Mouse (Mus musculus) gastrocnemius, postnatal 10 days (tissue): ENCODE results near the gene 6430628N08Rik. TPM values are rescaled to one million over a fixed set of nuclear protein-coding genes. Genes with fewer than 3 reads are reported as not detected.

Experiments
- DNase-seq: peaks from one replicate; pipeline ENCODE4 v3.0.0; 2021; ENCODE audit warnings: mixed read lengths
- long read RNA-seq, 2 experiments: library from polyadenylated mRNA; stranded (forward); transcript quantifications; one replicate each; pipeline ENCODE4 v2.0.0; 2021
- total RNA-seq, 2 experiments: library from RNA; stranded (reverse); gene quantifications; 2 replicates each; pipeline ENCODE4 v1.2.3; 2021

Gene 6430628N08Rik
- total RNA-seq, result not detected
- long read RNA-seq, experiment 1, result 0 reads
- long read RNA-seq, experiment 2, result 0 reads

DNA sequence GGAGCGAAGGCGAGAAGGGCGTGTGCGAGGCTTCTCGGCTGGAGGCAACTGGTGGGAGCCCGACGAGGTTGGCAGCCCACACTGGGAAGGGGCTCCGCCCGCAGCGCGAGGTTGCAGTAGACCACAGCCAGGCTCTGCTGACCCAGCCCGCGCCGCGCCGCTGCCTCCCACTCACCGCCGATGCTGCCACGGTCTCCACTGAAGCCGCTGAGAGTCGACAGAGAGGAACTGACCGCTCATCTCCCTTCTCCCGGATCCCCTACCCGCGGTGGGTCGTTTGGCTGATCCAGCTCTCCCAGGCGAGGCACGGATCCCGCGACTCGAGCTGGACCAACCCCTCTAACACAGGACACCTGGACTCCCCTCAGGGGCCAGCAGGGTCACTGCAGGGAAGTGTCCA lies at the start of gene 6430628N08Rik:
TSS of gene 6430628N08Rik (plus strand) at position 113 of the 400 bp plus-strand sequence.
- DNase-seq, result no peak

GRCm38 (mm10) chr4:115840842-115841241 lies 49.6 kb upstream of the 6430628N08Rik start:
- no peak for DNase-seq

DNA sequence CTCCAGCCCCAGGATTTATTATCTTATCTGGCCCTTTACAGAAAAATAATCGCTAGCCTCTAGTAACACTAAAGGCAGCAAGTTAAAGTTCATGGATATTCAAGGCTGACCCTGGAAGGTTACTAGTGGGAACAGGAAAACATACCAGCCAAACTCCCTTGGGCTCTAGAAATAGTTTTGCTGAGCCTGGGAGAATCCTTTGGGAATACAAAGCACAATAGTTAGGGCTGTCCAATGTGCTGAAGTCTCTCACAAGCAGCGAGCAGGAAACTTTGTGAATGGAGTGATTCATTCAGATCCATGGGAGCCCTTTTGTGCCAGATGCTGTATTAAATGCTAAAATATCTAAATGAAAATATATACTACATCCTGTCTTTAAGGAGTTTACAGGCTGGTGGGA lies 43.8 kb upstream of the 6430628N08Rik start:
- no peak for DNase-seq

- no peak for DNase-seq
Measured at GRCm38 (mm10) chr4:115847377-115847776, 43.1 kb upstream of the 6430628N08Rik start.

DNA sequence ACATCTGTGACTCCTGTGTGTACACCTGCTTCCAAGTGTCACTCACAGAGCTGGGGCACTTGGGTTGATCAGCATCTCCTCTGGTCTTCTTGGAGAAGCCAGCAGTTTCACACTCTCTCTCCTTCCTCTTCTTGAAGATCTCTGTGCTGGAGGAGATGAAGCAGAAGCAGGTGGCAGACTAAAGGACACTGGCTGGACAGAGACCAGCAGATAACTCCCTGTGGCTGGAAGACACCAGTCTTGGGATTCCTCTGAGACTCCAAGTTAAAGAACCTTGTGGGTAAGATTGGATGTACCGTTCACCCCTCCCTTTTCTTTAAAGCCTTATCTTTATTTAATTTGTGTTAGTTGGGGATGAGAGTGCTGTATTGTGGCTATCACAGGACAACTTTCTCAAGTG lies 42.4 kb upstream of the 6430628N08Rik start:
- DNase-seq, result no peak

DNA sequence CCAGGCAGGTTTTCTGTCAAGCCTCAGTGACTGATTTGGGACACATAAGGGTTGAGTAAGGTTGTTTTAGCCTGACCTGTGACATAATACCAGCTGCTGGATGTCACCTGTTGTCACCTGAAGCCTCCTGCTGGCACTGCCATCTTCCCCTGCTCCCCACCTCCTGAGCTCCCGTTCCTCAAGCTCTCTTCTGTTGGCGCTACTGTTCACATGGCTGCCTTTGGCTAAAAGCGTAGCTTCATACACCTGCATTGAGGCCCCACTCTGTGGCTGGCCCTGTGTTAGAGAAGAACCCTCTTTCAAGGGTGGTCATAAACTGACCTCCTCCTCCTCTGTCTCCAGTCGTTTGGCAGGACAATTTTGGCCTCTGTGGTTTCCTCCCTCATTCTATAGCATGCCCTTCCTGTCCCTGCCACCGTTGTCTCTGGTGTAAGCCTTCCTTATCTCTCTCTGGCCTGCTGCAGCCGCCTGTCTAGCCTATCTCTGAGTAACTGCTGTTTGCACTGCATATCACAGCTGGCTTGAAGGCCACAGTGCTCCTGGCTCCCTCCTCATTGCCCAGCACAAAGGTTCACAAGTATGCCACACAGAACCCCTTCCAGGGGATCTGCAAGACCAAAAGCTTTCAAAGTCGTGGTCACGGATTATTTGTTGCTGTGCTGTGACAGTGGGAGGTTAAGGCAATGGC lies 41.3 kb upstream of the 6430628N08Rik start:
- DNase-seq, result no peak

DNA sequence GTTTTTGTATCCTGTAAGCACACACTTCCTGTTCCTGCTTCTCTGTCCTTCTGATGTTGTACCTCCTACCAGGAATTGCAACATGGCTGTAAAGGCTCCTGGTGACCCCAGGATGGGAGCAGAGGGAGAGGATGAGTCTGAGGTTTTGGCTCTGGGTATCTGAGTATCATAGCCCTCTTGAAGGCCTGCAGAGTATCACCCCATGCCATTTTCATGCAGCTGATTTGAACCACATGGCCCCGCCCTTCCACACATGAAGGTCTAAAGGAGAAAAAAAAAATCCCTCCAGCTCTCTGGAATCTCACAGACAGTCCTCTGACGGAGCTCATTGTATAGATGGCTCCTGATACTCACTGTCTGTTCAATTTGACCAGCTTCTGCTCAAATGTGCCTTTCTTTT lies 40.4 kb upstream of the 6430628N08Rik start:
- no peak for DNase-seq

DNA sequence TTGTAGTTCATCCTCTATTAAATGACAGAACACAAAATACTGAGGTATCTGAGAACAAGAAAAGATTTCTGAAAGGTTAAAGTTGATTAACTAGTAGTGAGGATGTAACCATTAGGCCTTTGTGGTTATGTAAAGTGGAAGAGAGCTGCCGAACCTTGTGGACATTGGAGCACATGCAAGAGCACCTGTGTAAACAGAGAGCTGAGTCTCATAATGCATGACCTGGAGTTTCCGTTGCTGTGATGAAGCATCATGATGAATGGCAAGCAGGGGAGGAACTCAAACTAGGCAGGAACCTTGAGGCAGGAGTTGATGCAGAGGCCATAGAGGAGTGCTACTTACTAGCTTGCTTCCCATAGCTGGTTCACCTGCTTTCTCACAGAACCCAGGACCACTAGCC lies 39.8 kb upstream of the 6430628N08Rik start:
- no peak for DNase-seq

DNA sequence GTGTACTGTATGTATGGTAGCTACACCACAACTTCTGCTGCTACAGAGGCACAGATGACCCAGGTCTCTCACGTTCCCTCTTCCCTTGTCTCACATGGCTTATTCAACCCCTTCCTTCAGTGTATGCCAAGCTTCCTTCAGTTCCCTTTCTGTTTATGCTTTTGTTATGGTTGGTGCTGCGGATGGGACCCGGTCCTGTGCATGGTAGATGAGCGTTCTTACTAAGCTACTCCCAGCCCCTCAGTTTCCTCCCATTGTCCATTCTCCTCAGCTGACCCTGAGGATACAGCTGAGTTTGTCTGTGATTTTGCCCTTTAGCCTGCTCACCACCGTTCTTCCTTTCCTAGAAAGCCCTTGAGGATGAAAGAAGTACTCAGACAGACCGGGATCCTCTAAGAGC lies 38.9 kb upstream of the 6430628N08Rik start:
- DNase-seq, result no peak

GRCm38 (mm10) chr4:115855100-115855499 lies 35.4 kb upstream of the 6430628N08Rik start:
- DNase-seq, result no peak

- no peak for DNase-seq
Measured at GRCm38 (mm10) chr4:115855609-115856008, 34.9 kb upstream of the 6430628N08Rik start.

GRCm38 (mm10) chr4:115856282-115856681 lies 34.2 kb upstream of the 6430628N08Rik start:
- no peak for DNase-seq

- DNase-seq, result no peak
Measured at GRCm38 (mm10) chr4:115857293-115857883, 33.1 kb upstream of the 6430628N08Rik start.

DNA sequence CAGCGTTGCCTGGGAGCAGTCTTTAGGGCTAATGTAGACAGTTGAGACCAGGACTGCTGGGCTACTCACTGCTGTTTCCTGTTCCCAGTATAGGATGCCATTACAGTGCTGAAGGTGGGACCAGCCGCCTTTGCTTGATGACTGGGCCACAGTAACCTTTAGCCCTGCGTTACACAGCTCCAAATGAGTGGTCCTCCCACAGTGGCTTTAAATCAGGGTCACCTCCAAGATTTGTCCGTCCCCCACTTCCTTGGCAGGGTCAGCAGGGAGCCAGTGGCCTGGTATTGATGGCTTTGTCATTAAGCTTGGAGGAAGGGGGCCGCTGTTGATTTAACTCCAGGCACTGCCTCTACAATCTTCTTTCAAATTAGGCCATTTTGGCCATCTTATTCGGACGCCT lies 27.1 kb upstream of the 6430628N08Rik start:
- no peak for DNase-seq

DNA sequence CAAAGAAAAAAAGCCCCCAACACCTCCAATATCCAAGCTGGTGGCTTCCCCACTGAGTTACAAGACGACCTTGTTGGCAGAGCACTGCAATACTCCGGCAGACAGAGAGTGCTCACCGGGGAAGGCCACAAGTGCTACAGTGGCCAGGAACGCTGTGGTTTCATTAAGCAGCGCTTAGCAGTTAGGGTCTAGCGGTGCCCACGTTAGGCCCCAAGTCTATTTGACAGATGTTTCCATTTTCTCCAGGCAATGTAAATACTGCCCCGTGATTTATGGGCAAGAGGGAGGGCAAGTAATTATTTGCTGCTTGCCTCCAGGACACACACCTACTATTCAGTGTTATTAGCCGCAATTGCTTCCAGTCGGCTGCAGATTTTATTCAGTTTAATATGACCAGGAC lies 26.6 kb upstream of the 6430628N08Rik start:
- DNase-seq, result no peak

DNA sequence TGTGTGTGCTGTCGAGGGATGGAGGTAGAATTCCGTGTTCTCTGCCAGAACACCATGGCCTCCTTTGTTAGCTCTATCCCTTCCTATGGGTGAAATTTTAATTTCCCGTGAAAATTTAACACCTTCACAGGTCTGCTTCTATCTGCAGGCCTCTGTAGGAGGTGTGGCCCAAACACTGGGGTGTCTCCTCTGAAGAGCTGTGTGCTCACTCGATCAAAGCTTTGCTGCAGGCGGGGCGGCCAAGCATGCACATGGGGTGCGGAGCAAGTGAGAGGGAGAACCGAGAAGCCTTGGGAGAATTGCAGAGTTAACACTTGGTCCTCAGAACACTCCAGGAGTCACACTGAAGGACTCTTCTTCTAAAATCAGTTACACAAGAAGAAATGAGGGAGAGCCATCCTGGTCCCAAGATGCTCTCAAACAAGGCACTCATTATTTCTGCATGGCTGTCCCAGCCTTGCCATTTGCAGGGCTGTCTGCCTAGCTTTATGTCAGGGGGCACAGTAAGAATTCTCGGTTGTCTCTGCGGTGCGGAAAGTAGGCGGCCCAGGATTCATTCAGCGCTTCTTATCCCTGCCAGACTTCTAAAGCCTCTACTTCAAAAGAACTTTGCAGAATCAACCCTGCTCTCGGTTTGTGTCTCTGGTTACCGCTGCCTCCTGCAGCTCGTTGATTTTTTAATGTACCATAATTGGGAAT lies 20.8 kb upstream of the 6430628N08Rik start:
- DNase-seq, result no peak

GRCm38 (mm10) chr4:115873231-115873630 lies 17.2 kb upstream of the 6430628N08Rik start:
- DNase-seq, result no peak

GRCm38 (mm10) chr4:115878216-115878678 lies 12.2 kb upstream of the 6430628N08Rik start:
- no peak for DNase-seq

- DNase-seq, result no peak
Measured at GRCm38 (mm10) chr4:115878828-115879227, 11.6 kb upstream of the 6430628N08Rik start.

GRCm38 (mm10) chr4:115881183-115881582 lies 9.3 kb upstream of the 6430628N08Rik start:
- DNase-seq, result no peak

- DNase-seq, result no peak
Measured at GRCm38 (mm10) chr4:115882195-115882594, 8.3 kb upstream of the 6430628N08Rik start.

DNA sequence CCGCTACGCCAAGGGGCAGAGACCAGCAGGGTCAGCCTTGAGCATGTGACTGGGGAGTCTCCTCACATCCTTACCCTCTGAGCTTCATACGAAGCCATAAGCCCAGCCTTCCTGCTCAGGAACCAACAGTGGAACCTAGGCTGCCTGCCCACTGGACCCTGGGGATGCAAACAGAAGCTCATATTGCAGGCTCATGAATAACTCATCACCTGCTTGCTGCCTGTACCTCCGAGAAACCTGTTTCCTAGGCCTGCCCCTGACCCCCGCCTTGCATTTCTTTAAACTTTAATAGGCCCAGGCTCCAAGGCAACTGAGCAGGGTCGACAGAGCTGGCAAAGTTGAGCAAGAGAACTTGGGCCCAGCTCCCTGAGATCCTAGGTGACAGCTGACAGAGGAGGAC lies 6.4 kb upstream of the 6430628N08Rik start, which contains the start of gene Kncn:
TSS of gene Kncn (plus strand) at position 379 of the 400 bp plus-strand sequence.
- no peak for DNase-seq

- no peak for DNase-seq
Measured at GRCm38 (mm10) chr4:115885846-115886245, 4.6 kb upstream of the 6430628N08Rik start.
